Mouse (Mus musculus): Measurements from ENCODE around the gene Gdpgp1.

DNA sequence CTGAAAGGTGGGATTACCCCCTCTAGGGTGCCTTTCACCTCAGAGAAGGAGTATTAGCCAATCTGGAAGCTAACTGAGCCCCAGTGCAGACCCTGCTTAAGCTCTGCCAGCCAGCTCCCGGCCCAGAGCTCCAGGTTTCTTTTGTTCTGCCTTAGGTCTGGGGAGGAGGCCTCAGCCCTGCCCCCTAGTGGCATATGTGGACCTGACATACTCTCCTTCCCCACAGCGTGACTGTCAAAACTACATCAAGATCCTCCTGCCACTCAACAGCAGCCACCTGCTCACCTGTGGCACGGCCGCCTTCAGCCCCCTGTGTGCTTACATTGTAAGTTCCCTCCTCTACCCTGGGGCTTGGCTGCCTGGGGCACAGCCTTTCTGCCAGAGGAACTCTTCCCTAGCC is 17.3 kb upstream of the Gdpgp1 start:
- peak; percentile 98 for TF ChIP-seq CTCF (IDR thresholded peaks at IDR 0.05; ENCODE audit: low read depth)
- TF ChIP-seq EP300 (IDR thresholded peaks at IDR 0.05; ENCODE audit: low read depth) = no peak
